Comparison of ENCODE assay signal across 8 mouse cellular contexts in genomic region chr17:25727265-25728008, GRCm38 (mm10). TPM values are rescaled to one million over a fixed set of nuclear protein-coding genes. Genes with fewer than 3 reads are reported as not detected.
DNase-seq lines count a peak whose midpoint lies in the region; ATAC-seq lines count a peak whose summit lies in the region.

Gene Chtf18, minus strand, starts transcription at chr17:25727419.
Gene Rpusd1, plus strand, starts transcription at chr17:25727670.

- peak within 1 kb of the TSS; percentile 6; the same call in 1 of the 2 replicates for H3K27ac ChIP-seq in hindbrain, embryonic 11.5 days (ENCODE audit: low read depth, low read length)

- peak within 1 kb of the TSS; percentile 74 for H3K9ac ChIP-seq in hindbrain, embryonic 11.5 days (ENCODE audit: low read depth, low read length)

- peak; percentile 100 for DNase-seq in Muller cell, postnatal 12 days (ENCODE audit: inconsistent ontology term)
- peak; percentile 100 for DNase-seq in cerebellum, adult 9-11 months
- DNase-seq in frontal cortex, adult 2 months (ENCODE audit: extremely low spot score in 1 of 2, low spot score in 1 of 2): peak; percentile 100
- peak; percentile 100 for DNase-seq in hindbrain, embryonic 11.5 days (ENCODE audit: low spot score)
- DNase-seq in layer of hippocampus, postnatal 10 days (ENCODE audit: low spot score in 2 of 2): peak; percentile 98
- DNase-seq in lung, postnatal 10 days: peak; percentile 100
- DNase-seq in ovary, postnatal 36 days (ENCODE audit: low spot score): peak; percentile 97
- DNase-seq in thymus, postnatal 25 days: peak; percentile 97

- H3K27me3 ChIP-seq in hindbrain, embryonic 11.5 days (ENCODE audit: control insufficient read depth, insufficient read depth, low read length): no peaks in the 10 kb centered on the region

- H3K4me1 ChIP-seq in hindbrain, embryonic 11.5 days (replicated peaks; ENCODE audit: control insufficient read depth, insufficient read depth, low read length): peaks cover 15% of the 10 kb centered on the region

- no peaks in the 10 kb centered on the region for H3K9me3 ChIP-seq in hindbrain, embryonic 11.5 days (ENCODE audit: control insufficient read depth, low read length)

- H3K4me3 ChIP-seq in hindbrain, embryonic 11.5 days (ENCODE audit: low read depth, low read length): peak within 1 kb of the TSS; percentile 62

- peak; percentile 98 for ATAC-seq in hindbrain, embryonic 11.5 days (ENCODE audit: low FRiP score)

- H3K4me2 ChIP-seq in hindbrain, embryonic 11.5 days (replicated peaks; ENCODE audit: low read depth, low read length): peak within 1 kb of the TSS; percentile 86

- no peaks in the 10 kb centered on the region for H3K36me3 ChIP-seq in hindbrain, embryonic 11.5 days (ENCODE audit: control insufficient read depth, insufficient read depth, low read length)

- 1% methylated on average over 37 of the region's 37 CpGs for WGBS in hindbrain, embryonic 11.5 days

RNA-seq across cellular contexts. Expression of gene Chtf18, which starts in this region (rescaled TPM):
- 2.5 and 2.9 TPM in 2 replicates for polyA plus RNA-seq in frontal cortex, adult 2 months (2012; rRNA removed)
- polyA plus RNA-seq in hindbrain, embryonic 11.5 days (2014; fragmentation: Nextera tagmentation; extraction: Ambion mirVana): 11.9 and 14.4 TPM in 2 replicates
- total RNA-seq in layer of hippocampus, postnatal 10 days (2021): 1 to 10 TPM; 2.6 to 3.6 TPM

RNA-seq across cellular contexts. Expression of gene Rpusd1, which starts in this region (rescaled TPM):
- 98.8 and 117 TPM in 2 replicates for polyA plus RNA-seq in frontal cortex, adult 2 months (2012; rRNA removed)
- 17.2 and 18.0 TPM in 2 replicates for polyA plus RNA-seq in hindbrain, embryonic 11.5 days (2014; fragmentation: Nextera tagmentation; extraction: Ambion mirVana)
- total RNA-seq in layer of hippocampus, postnatal 10 days (2021): 10 to 100 TPM; 27.0 to 30.0 TPM

Comparison
In these comparisons a context has a peak if more than half of its experiments do, and no peak if none do; other contexts are left out.
1. Peak in every context shown above with its lines: DNase-seq, ATAC-seq, H3K4me3 ChIP-seq and H3K27ac ChIP-seq.